Mouse (Mus musculus) liver, postnatal 0 days (tissue): ENCODE data around the gene E130114P18Rik.

ENCODE experiments used
- CTCF ChIP-seq: sonication (generic); IDR thresholded peaks from 2 replicates; pipeline ENCODE4 v1.5.1; 2016; ENCODE audit warnings: antibody characterized with exemption, low read depth
- EP300 ChIP-seq: IDR thresholded peaks from 2 replicates; pipeline ENCODE4 v1.6.1; 2016; ENCODE audit warnings: antibody characterized with exemption, low read depth, mild to moderate bottlenecking

DNA sequence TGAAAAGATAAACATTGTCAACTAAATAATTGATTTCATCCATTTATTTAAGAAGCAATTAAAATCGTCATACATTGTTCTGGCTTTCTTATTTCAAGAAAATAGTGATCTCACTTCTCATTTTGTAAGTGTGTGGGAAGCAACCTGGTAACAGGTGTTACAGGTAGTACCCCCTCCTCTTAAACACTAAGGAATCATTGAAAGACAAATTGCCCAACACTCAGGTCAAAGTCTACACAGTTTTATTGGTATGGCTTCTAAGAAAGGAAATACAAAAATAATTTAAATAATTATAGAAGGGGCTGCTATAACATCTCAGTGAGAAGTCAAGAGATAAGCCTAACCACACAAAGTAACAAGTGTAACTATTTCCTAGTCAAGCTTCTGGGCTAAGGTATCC, 188.1 kb downstream of the E130114P18Rik start:
- TF ChIP-seq CTCF (no peak), EP300 (no peak)
